Mouse (Mus musculus) heart, embryonic 15.5 days (tissue): ENCODE data around the gene Kif26b. TPM values are rescaled to one million over a fixed set of nuclear protein-coding genes. Genes with fewer than 3 reads are reported as not detected.

Source experiments
- ATAC-seq: fragments of 200-750 bp; cut with Nextera tagmentation; replicated peaks from 2 replicates; pipeline ENCODE4 v1.8.0; 2017; ENCODE audit warnings: low read depth, moderate TSS enrichment; ENCODE audit not compliant: insufficient number of reproducible peaks, insufficient read depth, low FRiP score
- H3K27ac ChIP-seq: fragments of 300-500 bp; sonication (generic); 2 replicates; pipeline ENCODE4 v1.5.1; 2015; ENCODE audit warnings: mild to moderate bottlenecking, inconsistent platforms
- H3K27me3 ChIP-seq: fragments of 300-500 bp; sonication (generic); 2 replicates; pipeline ENCODE4 v1.6.1; 2015; ENCODE audit warnings: inconsistent platforms
- H3K36me3 ChIP-seq: fragments of 300-500 bp; sonication (generic); 2 replicates; pipeline ENCODE4 v1.6.1; 2015; ENCODE audit warnings: mild to moderate bottlenecking, inconsistent platforms
- H3K4me1 ChIP-seq: fragments of 300-500 bp; sonication (generic); replicated peaks from 2 replicates; pipeline ENCODE4 v1.6.1; 2015; ENCODE audit warnings: inconsistent platforms
- H3K4me2 ChIP-seq: fragments of 300-500 bp; sonication (generic); 2 replicates; pipeline ENCODE4 v1.6.1; 2015; ENCODE audit warnings: inconsistent platforms, mild to moderate bottlenecking, moderate library complexity
- H3K4me3 ChIP-seq: fragments of 300-500 bp; sonication (generic); 2 replicates; pipeline ENCODE4 v1.5.1; 2015; ENCODE audit warnings: mild to moderate bottlenecking, inconsistent platforms
- H3K9ac ChIP-seq: fragments of 300-500 bp; sonication (generic); 2 replicates; pipeline ENCODE4 v1.6.1; 2015; ENCODE audit warnings: mild to moderate bottlenecking, inconsistent platforms
- H3K9me3 ChIP-seq: fragments of 300-500 bp; sonication (generic); replicated peaks from 2 replicates; pipeline ENCODE4 v1.6.1; 2016; ENCODE audit warnings: inconsistent platforms
- WGBS: fragments of 180-500 bp; shearing (Covaris S2); methylation state at CpG from one replicate; pipeline ENCODE4 v1.1.7; 2015; ENCODE audit warnings: mixed read lengths; 5-methylcytosine and 5-hydroxymethylcytosine counted together
- polyA plus RNA-seq: library from polyadenylated mRNA; unstranded; fragments of >200 nt; fragmentation: Nextera tagmentation; extraction: Ambion mirVana; gene quantifications from 2 replicates; pipeline ENCODE4 v1.2.1, GENCODE M21; 2015

Kif26b gene
- polyA plus RNA-seq, 1 experiment from 2014 or later: 7.3 TPM

DNA sequence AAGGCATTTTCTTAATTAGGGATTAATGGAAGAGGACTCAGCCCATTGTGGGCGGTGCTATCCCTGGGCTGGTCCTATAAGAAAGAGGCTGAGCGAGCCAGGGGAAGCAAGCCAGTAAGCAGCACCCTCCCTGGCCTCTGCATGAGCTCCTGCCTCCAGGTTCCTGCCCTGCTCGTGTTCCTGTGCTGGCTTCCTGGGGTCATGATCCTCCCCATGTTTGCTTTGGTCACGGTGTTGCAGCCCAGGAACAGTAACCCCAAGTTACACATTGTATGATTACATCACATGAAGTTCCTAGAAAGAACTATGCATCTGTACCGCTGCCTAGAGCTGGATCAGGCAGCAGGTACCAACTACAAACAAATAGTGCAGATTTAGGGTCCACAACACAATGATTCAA lies 452.7 kb downstream of the Kif26b start:
- H3K36me3 ChIP-seq: no peaks in the 10 kb centered on the region
- ATAC-seq: no peak
- 66% methylated on average over 5 of the region's 5 CpGs for WGBS
- H3K9ac ChIP-seq: no peak overlapping the region
- peaks cover 6% of the 10 kb centered on the region for H3K4me1 ChIP-seq
- H3K27me3 ChIP-seq: no peaks in the 10 kb centered on the region
- no peak overlapping the region for H3K4me3 ChIP-seq
- no peaks in the 10 kb centered on the region for H3K9me3 ChIP-seq
- no peak overlapping the region for H3K27ac ChIP-seq
- no peak overlapping the region for H3K4me2 ChIP-seq

- Histone ChIP-seq H3K9me3 (no peaks in the 10 kb centered on the region), H3K36me3 (no peaks in the 10 kb centered on the region), H3K4me1 (peaks cover 7% of the 10 kb centered on the region; the same call in 1 of the 2 replicates), H3K4me2 (no peak overlapping the region), H3K4me3 (no peak overlapping the region), H3K27ac (no peak overlapping the region), H3K27me3 (no peaks in the 10 kb centered on the region), H3K9ac (no peak overlapping the region)
- no peak for ATAC-seq
- WGBS: 60% methylated on average over 1 of the region's 1 CpGs
These were observed 459.3 kb downstream of the Kif26b start for GRCm38 (mm10) chr1:178988176-178988575.

Other genes starting within 250 kb of the Kif26b start
- 202 and 343 TPM in 2 replicates for gene Cox20, start 210.0 kb upstream of the Kif26b start, polyA plus RNA-seq
- gene Hnrnpu, start 191.3 kb upstream of the Kif26b start, polyA plus RNA-seq: 227 and 271 TPM in 2 replicates
- 14.0 and 21.5 TPM in 2 replicates for gene Efcab2, start 123.0 kb upstream of the Kif26b start, polyA plus RNA-seq